Mouse (Mus musculus) kidney, postnatal 0 days (tissue): ENCODE results near the gene Gm3448. TPM values are rescaled to one million over a fixed set of nuclear protein-coding genes. Genes with fewer than 3 reads are reported as not detected.
A peak's percentile ranks its signal among the peaks of the same experiment; 100 is the strongest.

Source experiments
- ATAC-seq: fragments of 200-750 bp; cut with Nextera tagmentation; replicated peaks from 2 replicates; pipeline ENCODE4 v1.8.0; 2017; ENCODE audit warnings: low read depth, moderate number of reproducible peaks, moderate TSS enrichment, moderate library complexity; ENCODE audit not compliant: low FRiP score
- DNase-seq: peaks from one replicate; pipeline ENCODE4 v3.0.0-alpha.2; 2016; ENCODE audit warnings: low spot score
- H3K27ac ChIP-seq: fragments of 300-500 bp; sonication (generic); 2 replicates; pipeline ENCODE4 v1.5.1; 2014; ENCODE audit warnings: mild to moderate bottlenecking
- H3K27me3 ChIP-seq: fragments of 300-500 bp; sonication (generic); 2 replicates; pipeline ENCODE4 v1.6.1; 2014; ENCODE audit warnings: low read length, mixed read lengths; ENCODE audit not compliant: insufficient read depth
- H3K36me3 ChIP-seq: fragments of 300-500 bp; sonication (generic); 2 replicates; pipeline ENCODE4 v1.6.1; 2014; ENCODE audit warnings: low read length, mixed read lengths; ENCODE audit not compliant: insufficient read depth
- H3K4me1 ChIP-seq: fragments of 300-500 bp; sonication (generic); replicated peaks from 2 replicates; pipeline ENCODE4 v1.6.1; 2014; ENCODE audit warnings: antibody characterized with exemption, low read length, mixed read lengths; ENCODE audit not compliant: insufficient read depth
- H3K4me2 ChIP-seq: fragments of 300-500 bp; sonication (generic); 2 replicates; pipeline ENCODE4 v1.6.1; 2014; ENCODE audit warnings: mild to moderate bottlenecking, low read length, moderate library complexity, mixed read lengths
- H3K4me3 ChIP-seq: fragments of 300-500 bp; sonication (generic); replicated peaks from 2 replicates; pipeline ENCODE4 v1.5.1; 2014; ENCODE audit warnings: low read depth, low read length
- H3K9ac ChIP-seq: fragments of 300-500 bp; sonication (generic); 2 replicates; pipeline ENCODE4 v1.6.1; 2014; ENCODE audit warnings: low read depth, low read length
- H3K9me3 ChIP-seq: fragments of 300-500 bp; sonication (generic); replicated peaks from 2 replicates; pipeline ENCODE4 v1.6.1; 2016; ENCODE audit warnings: low read length, inconsistent platforms, mixed read lengths
- CTCF ChIP-seq: IDR thresholded peaks from 2 replicates; pipeline ENCODE4 v1.5.1; 2016; ENCODE audit warnings: antibody characterized with exemption, low read depth, mild to moderate bottlenecking, moderate library complexity
- WGBS: fragments of 180-500 bp; shearing (Covaris S2); extraction: QIAGEN DNeasy Blood & Tissue Kit; methylation state at CpG from one replicate; pipeline ENCODE4 v1.1.7; 2014; 5-methylcytosine and 5-hydroxymethylcytosine counted together
- polyA plus RNA-seq: library from polyadenylated mRNA; unstranded; fragments of >200 nt; fragmentation: Nextera tagmentation; extraction: Ambion mirVana; gene quantifications from 2 replicates; pipeline ENCODE4 v1.2.1, GENCODE M21; 2015

Gm3448 gene
- polyA plus RNA-seq, 1 experiment from 2014 or later = 4.0 TPM

GRCm38 (mm10) chr17:15075033-15075432 is 33.7 kb upstream of the Gm3448 start:
- H3K27me3 ChIP-seq = no peaks in the 10 kb centered on the region
- no peaks in the 10 kb centered on the region for H3K36me3 ChIP-seq
- H3K4me2 ChIP-seq = no peak overlapping the region
- no peaks in the 10 kb centered on the region for H3K4me1 ChIP-seq
- no peaks in the 10 kb centered on the region for H3K9me3 ChIP-seq
- no peak overlapping the region for H3K27ac ChIP-seq
- H3K4me3 ChIP-seq = no peak overlapping the region
- WGBS = 64% methylated on average over 8 of the region's 8 CpGs
- no peak overlapping the region for H3K9ac ChIP-seq
- ATAC-seq (peak; percentile 71), DNase-seq (no peak)
- TF ChIP-seq CTCF = no peak

- DNase-seq (no peak), ATAC-seq (no peak)
- TF ChIP-seq CTCF = no peak
- Histone ChIP-seq H3K36me3 (no peaks in the 10 kb centered on the region), H3K4me2 (no peak overlapping the region), H3K4me1 (no peaks in the 10 kb centered on the region), H3K27me3 (no peaks in the 10 kb centered on the region), H3K4me3 (no peak overlapping the region), H3K9ac (no peak overlapping the region), H3K27ac (no peak overlapping the region), H3K9me3 (no peaks in the 10 kb centered on the region)
- 60% methylated on average over 2 of the region's 2 CpGs for WGBS
Measured at GRCm38 (mm10) chr17:15072211-15072610, 30.9 kb upstream of the Gm3448 start.

- Histone ChIP-seq H3K9me3 (no peaks in the 10 kb centered on the region), H3K36me3 (no peaks in the 10 kb centered on the region), H3K4me2 (no peak overlapping the region), H3K27me3 (no peaks in the 10 kb centered on the region), H3K4me1 (no peaks in the 10 kb centered on the region), H3K9ac (no peak overlapping the region), H3K4me3 (no peak overlapping the region), H3K27ac (no peak overlapping the region)
- ATAC-seq (no peak), DNase-seq (peak; percentile 28)
- TF ChIP-seq CTCF = no peak
- 57% methylated on average over 2 of the region's 2 CpGs for WGBS
Measured at GRCm38 (mm10) chr17:15069124-15069523, 27.8 kb upstream of the Gm3448 start.

GRCm38 (mm10) chr17:15068040-15068792 is 26.9 kb upstream of the Gm3448 start:
- Histone ChIP-seq H3K4me1 (no peaks in the 10 kb centered on the region), H3K27me3 (no peaks in the 10 kb centered on the region), H3K36me3 (no peaks in the 10 kb centered on the region; the same call in 1 of the 2 replicates), H3K27ac (no peak overlapping the region), H3K4me2 (no peak overlapping the region), H3K9ac (no peak overlapping the region), H3K4me3 (no peak overlapping the region), H3K9me3 (no peaks in the 10 kb centered on the region)
- 46% methylated on average over 8 of the region's 8 CpGs for WGBS
- DNase-seq (peak; percentile 28), ATAC-seq (peak; percentile 15; the same call in 1 of the 2 replicates)
- TF ChIP-seq CTCF = no peak

GRCm38 (mm10) chr17:15066911-15067310 is 25.6 kb upstream of the Gm3448 start:
- Histone ChIP-seq H3K36me3 (peaks cover 4% of the 10 kb centered on the region; the same call in 1 of the 2 replicates), H3K9ac (no peak overlapping the region), H3K9me3 (no peaks in the 10 kb centered on the region), H3K4me3 (no peak overlapping the region), H3K27ac (no peak overlapping the region), H3K27me3 (no peaks in the 10 kb centered on the region), H3K4me1 (no peaks in the 10 kb centered on the region), H3K4me2 (no peak overlapping the region)
- no peak for TF ChIP-seq CTCF
- DNase-seq = no peak
- 55% methylated on average over 1 of the region's 1 CpGs for WGBS
- no peak for ATAC-seq

- H3K27me3 ChIP-seq = no peaks in the 10 kb centered on the region
- no peak overlapping the region for H3K9ac ChIP-seq
- ATAC-seq (peak; percentile 42), DNase-seq (peak; percentile 42)
- H3K9me3 ChIP-seq = no peaks in the 10 kb centered on the region
- no peaks in the 10 kb centered on the region for H3K4me1 ChIP-seq
- no peak overlapping the region for H3K4me3 ChIP-seq
- TF ChIP-seq CTCF = no peak
- peak overlapping the region; percentile 25 for H3K4me2 ChIP-seq
- 32% methylated on average over 6 of the region's 6 CpGs for WGBS
- H3K27ac ChIP-seq = no peak overlapping the region
- H3K36me3 ChIP-seq = peaks cover 6% of the 10 kb centered on the region; the same call in 1 of the 2 replicates
Measured at GRCm38 (mm10) chr17:15066066-15066465, 24.7 kb upstream of the Gm3448 start.
